Mouse (Mus musculus): ENCODE data around the gene Samd4b. TPM values are rescaled to one million over a fixed set of nuclear protein-coding genes. Genes with fewer than 3 reads are reported as not detected.

The Samd4b gene
- total RNA-seq, 2 experiments from 2014 or later: 8.0 to 15.9 TPM

- no peak for ATAC-seq (replicated peaks; ENCODE audit: low FRiP score, poor library complexity, severe bottlenecking)
Measured at GRCm38 (mm10) chr7:28384162-28384561, 213.8 kb downstream of the Samd4b start.

GRCm38 (mm10) chr7:28383606-28384005, 214.3 kb downstream of the Samd4b start:
- no peak for ATAC-seq (replicated peaks; ENCODE audit: low FRiP score, poor library complexity, severe bottlenecking)

GRCm38 (mm10) chr7:28382981-28383396, 215.0 kb downstream of the Samd4b start:
- ATAC-seq (replicated peaks; ENCODE audit: low FRiP score, poor library complexity, severe bottlenecking): peak; percentile 26; the same call in 1 of the 2 replicates

- no peak for ATAC-seq (replicated peaks; ENCODE audit: low FRiP score, poor library complexity, severe bottlenecking)
Measured at GRCm38 (mm10) chr7:28382347-28382951, 215.5 kb downstream of the Samd4b start.

- ATAC-seq (replicated peaks; ENCODE audit: low FRiP score, poor library complexity, severe bottlenecking): no peak
Measured at GRCm38 (mm10) chr7:28381938-28382337, 216.0 kb downstream of the Samd4b start.

GRCm38 (mm10) chr7:28381017-28381790, 216.7 kb downstream of the Samd4b start:
- ATAC-seq (replicated peaks; ENCODE audit: low FRiP score, poor library complexity, severe bottlenecking): no peak

GRCm38 (mm10) chr7:28380237-28381016, 217.5 kb downstream of the Samd4b start, which contains the start of gene Zfp36:
Gene Zfp36 (minus strand): TSS chr7:28380253.
- ATAC-seq (replicated peaks; ENCODE audit: low FRiP score, poor library complexity, severe bottlenecking): no peak

GRCm38 (mm10) chr7:28378769-28379651, 218.9 kb downstream of the Samd4b start:
- peak; percentile 80 for ATAC-seq (replicated peaks; ENCODE audit: low FRiP score, poor library complexity, severe bottlenecking)

- ATAC-seq (replicated peaks; ENCODE audit: low FRiP score, poor library complexity, severe bottlenecking): no peak
Measured at GRCm38 (mm10) chr7:28378066-28378690, 219.8 kb downstream of the Samd4b start.

GRCm38 (mm10) chr7:28377190-28378065, 220.5 kb downstream of the Samd4b start:
- no peak for ATAC-seq (replicated peaks; ENCODE audit: low FRiP score, poor library complexity, severe bottlenecking)

- ATAC-seq (replicated peaks; ENCODE audit: low FRiP score, poor library complexity, severe bottlenecking): no peak
Measured at GRCm38 (mm10) chr7:28376011-28376771, 221.8 kb downstream of the Samd4b start.

- peak; percentile 60 for ATAC-seq (replicated peaks; ENCODE audit: low FRiP score, poor library complexity, severe bottlenecking)
Measured at GRCm38 (mm10) chr7:28375176-28375921, 222.6 kb downstream of the Samd4b start.

- no peak for ATAC-seq (replicated peaks; ENCODE audit: low FRiP score, poor library complexity, severe bottlenecking)
Measured at GRCm38 (mm10) chr7:28374647-28375046, 223.3 kb downstream of the Samd4b start.

GRCm38 (mm10) chr7:28373891-28374495, 224.0 kb downstream of the Samd4b start:
- ATAC-seq (replicated peaks; ENCODE audit: low FRiP score, poor library complexity, severe bottlenecking): no peak

GRCm38 (mm10) chr7:28373131-28373581, 224.8 kb downstream of the Samd4b start:
- 0 out of 2 replicates have a peak, but pooled peaks have one; percentile 23 for ATAC-seq (replicated peaks; ENCODE audit: low FRiP score, poor library complexity, severe bottlenecking)

All from erythroid progenitor cell, adult 5-6 weeks (primary cell).